Mouse (Mus musculus): Measurements from ENCODE around the gene Rnf128. TPM values are rescaled to one million over a fixed set of nuclear protein-coding genes. Genes with fewer than 3 reads are reported as not detected.

Gene Rnf128
- 5.4 and 6.3 TPM in 2 replicates for polyA plus RNA-seq (2015; fragmentation: Nextera tagmentation; extraction: Ambion mirVana)

GRCm38 (mm10) chrX:139562925-139563461, at the start of gene Rnf128:
Gene Rnf128 (plus strand): TSS chrX:139563316.
- Histone ChIP-seq H3K4me1 (ENCODE audit: control insufficient read depth, insufficient read depth, low read length) (no peaks in the 10 kb centered on the region), H3K27me3 (ENCODE audit: control insufficient read depth, insufficient read depth, low read depth, low read length) (no peaks in the 10 kb centered on the region; the same call in 1 of the 2 replicates), H3K4me3 (ENCODE audit: low read depth, low read length) (no peak within 1 kb of the TSS), H3K36me3 (ENCODE audit: control insufficient read depth, insufficient read depth, low read length) (no peaks in the 10 kb centered on the region), H3K9ac (ENCODE audit: low read depth, low read length) (no peak within 1 kb of the TSS), H3K4me2 (ENCODE audit: low read length) (no peak within 1 kb of the TSS), H3K9me3 (replicated peaks; ENCODE audit: control insufficient read depth, low read length, poor library complexity, severe bottlenecking) (no peaks in the 10 kb centered on the region), H3K27ac (ENCODE audit: low read length) (no peak within 1 kb of the TSS)
- 84% methylated on average over 8 of the region's 8 CpGs for WGBS
- no peak for ATAC-seq

GRCm38 (mm10) chrX:139516156-139516555, 47.0 kb upstream of the Rnf128 start:
- no peaks in the 10 kb centered on the region for H3K4me1 ChIP-seq (ENCODE audit: control insufficient read depth, insufficient read depth, low read length)
- no peaks in the 10 kb centered on the region for H3K9me3 ChIP-seq (replicated peaks; ENCODE audit: control insufficient read depth, low read length, poor library complexity, severe bottlenecking)
- no peak overlapping the region for H3K27ac ChIP-seq (ENCODE audit: low read length)
- H3K27me3 ChIP-seq (ENCODE audit: control insufficient read depth, insufficient read depth, low read depth, low read length), result no peaks in the 10 kb centered on the region; the same call in 1 of the 2 replicates
- no peak overlapping the region for H3K9ac ChIP-seq (ENCODE audit: low read depth, low read length)
- no peak overlapping the region for H3K4me3 ChIP-seq (ENCODE audit: low read depth, low read length)
- H3K36me3 ChIP-seq (ENCODE audit: control insufficient read depth, insufficient read depth, low read length), result no peaks in the 10 kb centered on the region
- H3K4me2 ChIP-seq (ENCODE audit: low read length), result no peak overlapping the region
- ATAC-seq, result no peak
- WGBS, result 67% methylated on average over 2 of the region's 2 CpGs

- Histone ChIP-seq H3K9ac (ENCODE audit: low read depth, low read length) (no peak overlapping the region), H3K4me2 (ENCODE audit: low read length) (no peak overlapping the region), H3K27ac (ENCODE audit: low read length) (no peak overlapping the region), H3K36me3 (ENCODE audit: control insufficient read depth, insufficient read depth, low read length) (no peaks in the 10 kb centered on the region), H3K4me3 (ENCODE audit: low read depth, low read length) (no peak overlapping the region), H3K27me3 (ENCODE audit: control insufficient read depth, insufficient read depth, low read depth, low read length) (no peaks in the 10 kb centered on the region; the same call in 1 of the 2 replicates), H3K4me1 (ENCODE audit: control insufficient read depth, insufficient read depth, low read length) (no peaks in the 10 kb centered on the region), H3K9me3 (replicated peaks; ENCODE audit: control insufficient read depth, low read length, poor library complexity, severe bottlenecking) (no peaks in the 10 kb centered on the region)
- WGBS, result 94% methylated on average over 2 of the region's 2 CpGs
- no peak for ATAC-seq
Observed at GRCm38 (mm10) chrX:139519251-139519650, 43.9 kb upstream of the Rnf128 start.

GRCm38 (mm10) chrX:139524303-139525091, 38.6 kb upstream of the Rnf128 start:
- no peaks in the 10 kb centered on the region for H3K9me3 ChIP-seq (replicated peaks; ENCODE audit: control insufficient read depth, low read length, poor library complexity, severe bottlenecking)
- no peak overlapping the region for H3K4me3 ChIP-seq (ENCODE audit: low read depth, low read length)
- H3K27me3 ChIP-seq (ENCODE audit: control insufficient read depth, insufficient read depth, low read depth, low read length), result no peaks in the 10 kb centered on the region
- no peak overlapping the region for H3K9ac ChIP-seq (ENCODE audit: low read depth, low read length)
- H3K4me2 ChIP-seq (ENCODE audit: low read length), result no peak overlapping the region
- H3K4me1 ChIP-seq (ENCODE audit: control insufficient read depth, insufficient read depth, low read length), result no peaks in the 10 kb centered on the region
- H3K36me3 ChIP-seq (ENCODE audit: control insufficient read depth, insufficient read depth, low read length), result no peaks in the 10 kb centered on the region
- H3K27ac ChIP-seq (ENCODE audit: low read length), result no peak overlapping the region
- WGBS, result 75% methylated on average over 5 of the region's 5 CpGs
- no peak for ATAC-seq

GRCm38 (mm10) chrX:139525724-139526123, 37.4 kb upstream of the Rnf128 start:
- 79% methylated on average over 2 of the region's 2 CpGs for WGBS
- no peak overlapping the region for H3K4me2 ChIP-seq (ENCODE audit: low read length)
- H3K27me3 ChIP-seq (ENCODE audit: control insufficient read depth, insufficient read depth, low read depth, low read length), result no peaks in the 10 kb centered on the region
- H3K4me3 ChIP-seq (ENCODE audit: low read depth, low read length), result no peak overlapping the region
- no peaks in the 10 kb centered on the region for H3K4me1 ChIP-seq (ENCODE audit: control insufficient read depth, insufficient read depth, low read length)
- no peaks in the 10 kb centered on the region for H3K9me3 ChIP-seq (replicated peaks; ENCODE audit: control insufficient read depth, low read length, poor library complexity, severe bottlenecking)
- no peak for ATAC-seq
- H3K36me3 ChIP-seq (ENCODE audit: control insufficient read depth, insufficient read depth, low read length), result no peaks in the 10 kb centered on the region
- H3K9ac ChIP-seq (ENCODE audit: low read depth, low read length), result no peak overlapping the region
- no peak overlapping the region for H3K27ac ChIP-seq (ENCODE audit: low read length)

GRCm38 (mm10) chrX:139526984-139527383, 36.1 kb upstream of the Rnf128 start:
- H3K27me3 ChIP-seq (ENCODE audit: control insufficient read depth, insufficient read depth, low read depth, low read length), result no peaks in the 10 kb centered on the region
- no peak overlapping the region for H3K9ac ChIP-seq (ENCODE audit: low read depth, low read length)
- H3K9me3 ChIP-seq (replicated peaks; ENCODE audit: control insufficient read depth, low read length, poor library complexity, severe bottlenecking), result no peaks in the 10 kb centered on the region
- no peaks in the 10 kb centered on the region for H3K36me3 ChIP-seq (ENCODE audit: control insufficient read depth, insufficient read depth, low read length)
- no peak overlapping the region for H3K4me3 ChIP-seq (ENCODE audit: low read depth, low read length)
- no peak overlapping the region for H3K4me2 ChIP-seq (ENCODE audit: low read length)
- no peaks in the 10 kb centered on the region for H3K4me1 ChIP-seq (ENCODE audit: control insufficient read depth, insufficient read depth, low read length)
- no peak overlapping the region for H3K27ac ChIP-seq (ENCODE audit: low read length)
- 88% methylated on average over 4 of the region's 4 CpGs for WGBS
- ATAC-seq, result no peak

- ATAC-seq, result no peak
- Histone ChIP-seq H3K9me3 (replicated peaks; ENCODE audit: control insufficient read depth, low read length, poor library complexity, severe bottlenecking) (no peaks in the 10 kb centered on the region), H3K4me2 (ENCODE audit: low read length) (no peak overlapping the region), H3K27me3 (ENCODE audit: control insufficient read depth, insufficient read depth, low read depth, low read length) (no peaks in the 10 kb centered on the region), H3K4me3 (ENCODE audit: low read depth, low read length) (no peak overlapping the region), H3K4me1 (ENCODE audit: control insufficient read depth, insufficient read depth, low read length) (no peaks in the 10 kb centered on the region), H3K9ac (ENCODE audit: low read depth, low read length) (no peak overlapping the region), H3K27ac (ENCODE audit: low read length) (no peak overlapping the region), H3K36me3 (ENCODE audit: control insufficient read depth, insufficient read depth, low read length) (no peaks in the 10 kb centered on the region)
Observed at GRCm38 (mm10) chrX:139529678-139530077, 33.4 kb upstream of the Rnf128 start.

- no peak overlapping the region for H3K27ac ChIP-seq (ENCODE audit: low read length)
- H3K9me3 ChIP-seq (replicated peaks; ENCODE audit: control insufficient read depth, low read length, poor library complexity, severe bottlenecking), result no peaks in the 10 kb centered on the region
- no peak overlapping the region for H3K4me2 ChIP-seq (ENCODE audit: low read length)
- H3K9ac ChIP-seq (ENCODE audit: low read depth, low read length), result no peak overlapping the region
- no peaks in the 10 kb centered on the region for H3K27me3 ChIP-seq (ENCODE audit: control insufficient read depth, insufficient read depth, low read depth, low read length)
- no peak overlapping the region for H3K4me3 ChIP-seq (ENCODE audit: low read depth, low read length)
- H3K4me1 ChIP-seq (ENCODE audit: control insufficient read depth, insufficient read depth, low read length), result no peaks in the 10 kb centered on the region
- no peaks in the 10 kb centered on the region for H3K36me3 ChIP-seq (ENCODE audit: control insufficient read depth, insufficient read depth, low read length)
- no peak for ATAC-seq
- 81% methylated on average over 4 of the region's 4 CpGs for WGBS
Observed at GRCm38 (mm10) chrX:139532293-139532692, 30.8 kb upstream of the Rnf128 start.

- no peak overlapping the region for H3K4me2 ChIP-seq (ENCODE audit: low read length)
- WGBS, result 84% methylated on average over 5 of the region's 5 CpGs
- ATAC-seq, result no peak
- H3K27me3 ChIP-seq (ENCODE audit: control insufficient read depth, insufficient read depth, low read depth, low read length), result no peaks in the 10 kb centered on the region; the same call in 1 of the 2 replicates
- no peaks in the 10 kb centered on the region for H3K36me3 ChIP-seq (ENCODE audit: control insufficient read depth, insufficient read depth, low read length)
- no peaks in the 10 kb centered on the region for H3K4me1 ChIP-seq (ENCODE audit: control insufficient read depth, insufficient read depth, low read length)
- no peak overlapping the region for H3K27ac ChIP-seq (ENCODE audit: low read length)
- no peak overlapping the region for H3K9ac ChIP-seq (ENCODE audit: low read depth, low read length)
- H3K9me3 ChIP-seq (replicated peaks; ENCODE audit: control insufficient read depth, low read length, poor library complexity, severe bottlenecking), result no peaks in the 10 kb centered on the region
- no peak overlapping the region for H3K4me3 ChIP-seq (ENCODE audit: low read depth, low read length)
Observed at GRCm38 (mm10) chrX:139537641-139538397, 25.3 kb upstream of the Rnf128 start.

All from midbrain, embryonic 16.5 days (tissue).